Mouse (Mus musculus) testis, adult 2 months (tissue): ENCODE data around the gene Slc25a41.

Source experiments
- CTCF ChIP-seq: fragments of 200-500 bp; IDR thresholded peaks from 2 replicates; pipeline ENCODE4 v1.5.1; 2012; ENCODE audit warnings: low read depth, mild to moderate bottlenecking, inconsistent platforms, low read length, moderate library complexity; ENCODE audit not compliant: control insufficient read depth, insufficient read depth, insufficient replicate concordance
- POLR2A ChIP-seq: fragments of 200-500 bp; IDR thresholded peaks from 2 replicates; pipeline ENCODE4 v1.6.1; 2012; ENCODE audit warnings: low read depth, mild to moderate bottlenecking, inconsistent platforms, low read length, moderate library complexity; ENCODE audit not compliant: control insufficient read depth

DNA sequence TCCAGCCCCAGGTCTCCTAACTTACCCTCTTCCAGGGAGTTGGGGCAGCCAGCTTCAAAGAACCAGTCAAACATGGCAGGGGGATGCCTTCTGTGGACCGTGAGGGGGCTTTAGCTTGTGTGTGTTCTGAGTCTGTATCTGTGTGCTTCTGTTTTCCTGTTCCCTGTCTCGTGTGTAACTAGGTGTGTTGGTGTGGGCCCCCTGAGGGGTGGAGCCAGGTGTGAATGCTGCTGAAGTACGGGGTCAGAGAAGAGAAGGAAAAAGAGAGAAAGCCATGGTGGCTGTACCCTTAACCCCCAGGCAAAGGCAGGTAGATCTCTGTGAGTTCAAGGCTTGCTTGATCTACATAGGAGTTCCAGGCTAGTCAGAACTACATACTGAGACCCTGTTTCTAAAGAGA is 35.5 kb upstream of the Slc25a41 start:
- TF ChIP-seq POLR2A (no peak), CTCF (no peak)
